Mouse (Mus musculus): Measurements from ENCODE around the gene Nmnat2.

DNA sequence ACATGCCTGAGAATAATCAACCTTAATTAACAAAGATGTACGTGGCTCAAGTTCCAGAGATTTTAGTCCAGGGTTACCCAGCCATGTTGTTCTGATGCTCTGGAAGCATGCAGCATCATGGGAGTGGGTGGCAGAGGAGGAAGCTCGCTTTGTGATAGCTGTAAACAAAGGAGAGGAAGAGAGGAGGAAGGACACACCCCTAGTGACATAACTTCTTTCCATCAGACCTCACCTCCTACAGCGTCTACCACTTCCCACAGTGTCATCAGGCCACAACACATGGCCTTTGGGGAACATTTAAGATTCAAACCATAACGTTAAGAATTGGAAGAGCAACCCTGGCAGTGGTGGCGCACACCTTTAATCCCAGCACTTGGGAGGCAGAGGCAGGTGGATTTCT lies 133.0 kb downstream of the Nmnat2 start:
- no peak for TF ChIP-seq CTCF (IDR thresholded peaks at IDR 0.05 in 2 of 3, conservative IDR thresholded peaks at IDR 0.05 in 1 of 3; ENCODE audit: control insufficient read depth in 1 of 3, insufficient read depth in 1 of 3, low read depth in 2 of 3, low read length in 3 of 3, poor library complexity in 1 of 3, severe bottlenecking in 1 of 3)
- no peak for TF ChIP-seq EP300 (IDR thresholded peaks at IDR 0.05; ENCODE audit: low read depth in 1 of 2, low read length in 2 of 2)
- TF ChIP-seq ELF1 (IDR thresholded peaks at IDR 0.05; ENCODE audit: low read depth, low read length) = no peak
- no peak for TF ChIP-seq UBTF (IDR thresholded peaks at IDR 0.05; ENCODE audit: borderline replicate concordance, insufficient read depth, low read depth, low read length)
- no peak for TF ChIP-seq POLR2AphosphoS2 (IDR thresholded peaks at IDR 0.05; ENCODE audit: low read length)
- no peak for TF ChIP-seq POLR2AphosphoS5 (IDR thresholded peaks at IDR 0.05; ENCODE audit: borderline replicate concordance, low read depth, low read length)
- TF ChIP-seq E2F4 (IDR thresholded peaks at IDR 0.05; ENCODE audit: borderline replicate concordance, low read depth, low read length) = no peak
- no peak for TF ChIP-seq CHD1 (IDR thresholded peaks at IDR 0.05; ENCODE audit: low read depth, low read length)
- no peak for TF ChIP-seq POLR2A (IDR thresholded peaks at IDR 0.05; ENCODE audit: control insufficient read depth in 1 of 2, insufficient read depth in 1 of 2, low read depth in 1 of 2, low read length in 2 of 2, poor library complexity in 1 of 2)
- no peak for TF ChIP-seq TCF12 (IDR thresholded peaks at IDR 0.05; ENCODE audit: low read depth, low read length)
- no peak for TF ChIP-seq GATA1 (IDR thresholded peaks at IDR 0.05; ENCODE audit: low read depth, low read length)

Measured in MEL (cell line).